Mouse (Mus musculus) kidney, adult 2 months (tissue): ENCODE measurements at regions not wholly inside any gene's neighbourhood (a gene's known extent, or its start where the extent isn't known, plus 50 kb on each side); places are given as distances from the start of the nearest gene placed in this dataset.

ENCODE experiments used
- CTCF ChIP-seq: fragments of 200-500 bp; conservative IDR thresholded peaks from 2 replicates; pipeline ENCODE4 v1.5.1; 2011; ENCODE audit warnings: low read depth, mild to moderate bottlenecking, control low read depth, low read length, moderate library complexity, mixed read lengths; ENCODE audit not compliant: insufficient read depth, insufficient read length
- POLR2A ChIP-seq: fragments of 200-500 bp; IDR thresholded peaks from one replicate; pipeline ENCODE4 v1.6.1; 2011; ENCODE audit warnings: low read depth, low read length, control low read depth

DNA sequence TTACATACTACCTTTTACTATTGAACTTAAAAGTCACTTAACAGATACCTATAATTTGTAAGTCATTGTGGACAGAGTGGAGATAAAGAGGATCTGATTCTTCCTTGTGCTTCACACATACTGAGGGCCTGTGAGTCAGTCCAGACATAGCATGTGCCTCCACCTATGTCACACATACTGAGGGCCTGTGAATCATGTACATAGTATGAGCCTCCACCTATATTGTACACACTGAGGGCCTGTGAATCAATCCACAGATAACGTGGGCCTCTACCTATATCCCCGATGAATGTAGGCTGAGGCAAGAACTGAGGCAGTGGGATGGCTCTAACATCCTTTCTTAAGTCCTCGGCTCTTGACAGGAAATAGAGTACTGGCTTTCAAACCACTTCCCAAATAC, 505.2 kb upstream of the Camk1g start:
- no peak for TF ChIP-seq CTCF
- TF ChIP-seq POLR2A = no peak
